Mouse (Mus musculus) cortical plate, adult 2 months (tissue): ENCODE measurements around the gene Sart3.
"Not testable (repeated sequence)": the region's sequence is repeated elsewhere in the genome, so short reads cannot be mapped to it uniquely, and the experiment has no call there.

Source experiments
- CTCF ChIP-seq: fragments of 200-500 bp; IDR thresholded peaks from 2 replicates; pipeline ENCODE4 v1.5.1; 2011; ENCODE audit warnings: mild to moderate bottlenecking, control low read depth, low read length; ENCODE audit not compliant: insufficient read depth; ENCODE audit errors: extremely low read depth
- POLR2A ChIP-seq: fragments of 200-500 bp; IDR thresholded peaks from 2 replicates; pipeline ENCODE4 v1.6.1; 2011; ENCODE audit warnings: mild to moderate bottlenecking, low read length, control low read depth; ENCODE audit not compliant: insufficient read depth; ENCODE audit errors: extremely low read depth

GRCm38 (mm10) chr5:113811824-113812420, 39.6 kb upstream of the Sart3 start:
- TF ChIP-seq CTCF, POLR2A: not testable (repeated sequence)
